Mouse (Mus musculus): ENCODE measurements around the gene Fbln2. TPM values are rescaled to one million over a fixed set of nuclear protein-coding genes. Genes with fewer than 3 reads are reported as not detected.

Gene Fbln2
- polyA plus RNA-seq, 1 experiment from 2014 or later, result 6.2 TPM

DNA sequence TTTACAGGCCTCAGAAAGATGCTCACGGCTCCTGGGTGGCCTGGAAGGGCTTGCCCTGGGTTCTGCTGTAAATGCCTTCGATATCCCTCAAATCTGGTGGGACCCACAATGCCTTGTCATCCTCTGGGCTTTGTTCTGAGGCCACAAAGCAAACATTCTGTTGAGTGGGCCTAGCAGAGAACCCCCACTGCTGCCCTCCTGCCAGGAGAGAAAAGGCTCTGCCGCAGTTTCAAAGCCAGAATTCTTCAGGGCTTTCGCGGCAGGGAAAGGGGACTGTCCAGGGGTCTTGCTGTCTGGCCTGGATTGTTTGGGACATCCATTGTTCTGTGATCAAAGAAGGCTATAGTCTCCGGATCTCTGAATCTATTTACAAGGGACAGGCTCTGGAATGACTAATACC lies 33.1 kb downstream of the Fbln2 start:
- no peak overlapping the region for H3K4me2 ChIP-seq
- 0 out of 2 replicates have a peak, but pooled peaks cover 7% of the 10 kb centered on the region for H3K27me3 ChIP-seq
- 44% methylated on average over 6 of the region's 6 CpGs for WGBS (ENCODE audit: insufficient replicate concordance)
- ATAC-seq (ENCODE audit: insufficient read depth), result no peak
- no peak overlapping the region for H3K4me3 ChIP-seq (replicated peaks)
- H3K27ac ChIP-seq (replicated peaks), result no peak overlapping the region
- no peak overlapping the region for H3K9ac ChIP-seq
- no peaks in the 10 kb centered on the region for H3K36me3 ChIP-seq (replicated peaks)
- no peaks in the 10 kb centered on the region for H3K4me1 ChIP-seq (replicated peaks)
- no peaks in the 10 kb centered on the region for H3K9me3 ChIP-seq (replicated peaks)

DNA sequence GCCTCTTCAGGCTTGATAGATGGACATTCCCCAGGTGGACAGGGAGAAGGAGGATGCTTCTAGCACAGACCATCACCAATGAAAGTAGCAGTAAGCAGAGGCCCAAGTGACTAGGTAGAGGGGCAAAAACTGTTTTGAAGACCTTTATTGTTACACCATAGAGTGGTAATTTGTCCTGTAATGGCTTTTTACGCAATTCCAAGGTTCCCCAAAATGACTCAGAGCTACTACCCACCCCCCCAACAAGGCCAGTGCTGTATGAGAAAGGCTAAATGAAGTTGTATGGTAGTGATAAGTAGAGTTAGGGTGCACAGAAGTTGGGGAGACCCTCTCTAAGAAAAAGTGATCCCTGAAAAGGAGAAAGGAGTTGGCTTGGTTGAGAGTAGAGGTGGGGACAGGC lies 35.1 kb downstream of the Fbln2 start:
- H3K36me3 ChIP-seq (replicated peaks), result no peaks in the 10 kb centered on the region
- 59% methylated on average over 1 of the region's 1 CpGs for WGBS (ENCODE audit: insufficient replicate concordance)
- H3K4me3 ChIP-seq (replicated peaks), result no peak overlapping the region
- H3K27ac ChIP-seq (replicated peaks), result no peak overlapping the region
- ATAC-seq (ENCODE audit: insufficient read depth), result no peak
- no peaks in the 10 kb centered on the region for H3K9me3 ChIP-seq (replicated peaks)
- H3K4me1 ChIP-seq (replicated peaks), result no peaks in the 10 kb centered on the region
- H3K9ac ChIP-seq, result no peak overlapping the region
- H3K27me3 ChIP-seq, result 0 out of 2 replicates have a peak, but pooled peaks cover 7% of the 10 kb centered on the region
- H3K4me2 ChIP-seq, result no peak overlapping the region

DNA sequence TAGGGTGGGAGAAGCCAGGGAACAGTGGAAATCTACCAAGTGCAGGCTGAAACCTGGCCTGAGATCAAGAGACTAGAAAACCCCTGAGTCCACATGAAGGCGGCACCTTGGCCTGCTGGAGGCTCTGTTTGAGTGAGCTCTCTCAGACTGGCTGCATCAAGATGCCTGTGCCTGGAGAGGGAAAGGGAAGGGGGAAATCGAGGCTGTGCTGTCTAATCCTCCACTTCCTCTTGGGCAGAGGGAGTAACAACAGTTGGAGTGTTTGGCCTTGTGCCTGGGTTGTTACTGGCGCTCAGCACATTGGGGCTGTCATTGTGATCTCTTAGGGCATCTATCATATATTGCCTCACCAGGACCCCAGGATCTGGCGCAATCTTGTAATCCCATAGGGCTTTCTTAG lies 36.4 kb downstream of the Fbln2 start:
- no peak for ATAC-seq (ENCODE audit: insufficient read depth)
- Histone ChIP-seq H3K4me1 (replicated peaks) (no peaks in the 10 kb centered on the region), H3K36me3 (replicated peaks) (no peaks in the 10 kb centered on the region), H3K9me3 (replicated peaks) (no peaks in the 10 kb centered on the region), H3K4me2 (no peak overlapping the region), H3K27me3 (peaks cover 4% of the 10 kb centered on the region; the same call in 1 of the 2 replicates), H3K9ac (no peak overlapping the region), H3K27ac (replicated peaks) (no peak overlapping the region), H3K4me3 (replicated peaks) (no peak overlapping the region)
- whole genome bisulfite sequencing (ENCODE audit: insufficient replicate concordance), result 49% methylated on average over 4 of the region's 4 CpGs

DNA sequence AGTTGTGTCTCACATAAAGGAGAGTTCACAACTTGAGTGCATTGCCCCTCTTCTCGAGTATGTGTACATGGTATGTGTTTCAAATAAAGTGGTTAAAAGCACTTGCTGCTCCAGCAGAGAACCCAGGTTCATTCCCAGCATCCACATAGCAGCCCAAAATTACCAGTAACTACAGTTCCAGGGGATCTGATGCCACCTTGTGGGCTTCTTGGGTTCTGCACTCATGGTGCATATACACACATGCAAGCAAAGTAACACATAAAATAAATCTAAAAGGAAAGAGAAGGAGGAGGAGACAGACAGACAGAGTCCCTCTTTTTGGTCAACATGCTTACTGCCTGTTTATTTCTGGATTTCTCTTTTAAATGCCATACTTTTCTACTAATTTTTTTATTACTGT lies 37.5 kb downstream of the Fbln2 start:
- no peak overlapping the region for H3K9ac ChIP-seq
- H3K4me3 ChIP-seq (replicated peaks), result no peak overlapping the region
- H3K4me1 ChIP-seq (replicated peaks), result no peaks in the 10 kb centered on the region
- H3K9me3 ChIP-seq (replicated peaks), result no peaks in the 10 kb centered on the region
- H3K27ac ChIP-seq (replicated peaks), result no peak overlapping the region
- H3K36me3 ChIP-seq (replicated peaks), result no peaks in the 10 kb centered on the region
- peaks cover 4% of the 10 kb centered on the region; the same call in 1 of the 2 replicates for H3K27me3 ChIP-seq
- ATAC-seq (ENCODE audit: insufficient read depth), result no peak
- H3K4me2 ChIP-seq, result no peak overlapping the region
- 55% methylated on average over 1 of the region's 1 CpGs for WGBS (ENCODE audit: insufficient replicate concordance)

DNA sequence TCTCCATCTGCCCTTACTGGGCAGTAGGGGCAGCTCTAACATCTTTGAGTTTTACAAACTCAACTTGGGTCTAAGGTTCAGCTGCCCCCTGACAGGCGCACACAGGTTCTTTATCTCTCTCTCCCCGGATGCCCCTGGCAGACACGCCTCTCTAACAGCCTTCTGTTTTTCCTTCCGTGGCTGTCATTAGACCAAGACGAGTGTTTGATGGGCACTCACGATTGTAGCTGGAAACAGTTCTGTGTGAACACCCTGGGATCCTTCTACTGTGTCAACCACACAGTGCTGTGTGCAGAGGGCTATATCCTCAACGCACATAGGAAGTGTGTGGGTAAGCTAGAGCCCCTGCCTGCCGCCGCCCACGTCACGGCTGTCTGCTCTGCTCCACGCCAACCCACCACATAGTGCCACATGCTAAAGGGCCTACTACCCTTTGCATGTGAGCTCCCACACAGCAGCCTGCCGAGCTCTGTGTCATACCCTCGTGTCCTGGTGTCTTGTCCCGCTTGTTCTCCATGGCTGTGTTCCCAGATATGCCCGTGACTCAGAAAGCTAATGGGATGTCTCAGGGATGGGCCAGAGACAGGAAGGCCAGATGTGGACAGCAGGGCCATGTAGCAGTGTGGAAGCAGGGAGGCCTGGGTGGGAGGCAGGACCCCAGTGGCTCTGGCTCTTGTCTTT lies 47.3 kb downstream of the Fbln2 start:
- Histone ChIP-seq H3K36me3 (replicated peaks) (no peaks in the 10 kb centered on the region), H3K4me2 (no peak overlapping the region), H3K9ac (no peak overlapping the region), H3K4me1 (replicated peaks) (no peaks in the 10 kb centered on the region), H3K27ac (replicated peaks) (no peak overlapping the region), H3K27me3 (no peaks in the 10 kb centered on the region), H3K4me3 (replicated peaks) (no peak overlapping the region), H3K9me3 (replicated peaks) (no peaks in the 10 kb centered on the region)
- 55% methylated on average over 16 of the region's 16 CpGs for WGBS (ENCODE audit: insufficient replicate concordance)
- ATAC-seq (ENCODE audit: insufficient read depth), result no peak

DNA sequence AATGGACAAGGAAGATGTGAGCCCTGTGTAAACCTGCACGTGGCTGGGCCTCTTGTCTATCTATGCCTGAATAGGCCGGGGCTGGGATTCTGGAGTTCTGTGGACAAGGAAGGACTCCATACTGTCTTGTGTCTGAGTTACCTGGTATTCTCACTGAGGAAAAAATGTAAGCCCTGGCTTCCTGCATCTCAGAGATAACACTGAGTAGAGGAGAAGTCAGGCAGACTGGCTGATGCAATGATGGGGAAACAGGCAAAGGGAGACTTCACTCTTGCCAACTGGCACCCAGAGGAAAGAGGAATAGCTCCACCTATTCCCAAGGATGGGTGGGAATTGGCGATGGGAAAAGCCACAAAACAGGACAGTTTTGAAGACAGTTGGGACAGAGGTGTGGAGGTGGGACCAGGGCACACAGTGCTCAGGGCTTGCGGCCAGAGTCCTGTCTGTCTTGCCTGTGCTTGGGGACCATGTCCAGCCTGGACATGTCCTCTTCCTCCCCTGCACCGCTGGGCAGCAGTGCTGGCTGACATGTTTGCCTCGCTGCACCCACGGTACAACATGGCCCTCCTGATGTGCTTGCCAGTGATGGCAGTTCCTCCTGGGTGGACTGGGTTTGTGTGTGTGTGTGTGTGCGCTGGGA lies 48.2 kb downstream of the Fbln2 start:
- no peaks in the 10 kb centered on the region for H3K36me3 ChIP-seq (replicated peaks)
- ATAC-seq (ENCODE audit: insufficient read depth), result no peak
- H3K27ac ChIP-seq (replicated peaks), result no peak overlapping the region
- H3K4me2 ChIP-seq, result no peak overlapping the region
- no peaks in the 10 kb centered on the region for H3K4me1 ChIP-seq (replicated peaks)
- H3K4me3 ChIP-seq (replicated peaks), result no peak overlapping the region
- no peaks in the 10 kb centered on the region for H3K9me3 ChIP-seq (replicated peaks)
- H3K27me3 ChIP-seq, result no peaks in the 10 kb centered on the region
- 52% methylated on average over 8 of the region's 8 CpGs for WGBS (ENCODE audit: insufficient replicate concordance)
- H3K9ac ChIP-seq, result no peak overlapping the region

DNA sequence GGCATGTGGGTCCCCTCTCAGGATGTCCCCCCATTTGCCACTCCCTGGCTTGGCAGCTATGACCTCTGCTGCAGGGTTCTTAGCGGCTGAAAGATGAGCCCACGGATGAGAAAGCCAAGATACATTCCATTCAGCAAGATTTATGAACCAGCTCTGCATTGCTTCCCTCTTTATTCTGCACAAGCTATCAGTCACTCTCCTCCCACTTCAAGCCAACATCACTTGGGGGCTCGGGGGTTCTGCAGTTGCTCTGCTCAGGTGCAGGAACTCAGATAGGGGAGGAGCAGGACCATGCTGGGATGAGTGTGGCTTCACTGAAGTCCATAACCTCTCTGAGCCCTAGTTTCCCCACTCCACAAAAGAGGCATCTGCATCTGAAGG lies 48.7 kb downstream of the Fbln2 start:
- H3K36me3 ChIP-seq (replicated peaks), result no peaks in the 10 kb centered on the region
- no peak overlapping the region for H3K27ac ChIP-seq (replicated peaks)
- H3K4me3 ChIP-seq (replicated peaks), result no peak overlapping the region
- no peak for ATAC-seq (ENCODE audit: insufficient read depth)
- H3K9ac ChIP-seq, result no peak overlapping the region
- no peaks in the 10 kb centered on the region for H3K9me3 ChIP-seq (replicated peaks)
- no peaks in the 10 kb centered on the region for H3K4me1 ChIP-seq (replicated peaks)
- WGBS (ENCODE audit: insufficient replicate concordance), result 39% methylated on average over 3 of the region's 3 CpGs
- H3K27me3 ChIP-seq, result no peaks in the 10 kb centered on the region
- H3K4me2 ChIP-seq, result no peak overlapping the region

DNA sequence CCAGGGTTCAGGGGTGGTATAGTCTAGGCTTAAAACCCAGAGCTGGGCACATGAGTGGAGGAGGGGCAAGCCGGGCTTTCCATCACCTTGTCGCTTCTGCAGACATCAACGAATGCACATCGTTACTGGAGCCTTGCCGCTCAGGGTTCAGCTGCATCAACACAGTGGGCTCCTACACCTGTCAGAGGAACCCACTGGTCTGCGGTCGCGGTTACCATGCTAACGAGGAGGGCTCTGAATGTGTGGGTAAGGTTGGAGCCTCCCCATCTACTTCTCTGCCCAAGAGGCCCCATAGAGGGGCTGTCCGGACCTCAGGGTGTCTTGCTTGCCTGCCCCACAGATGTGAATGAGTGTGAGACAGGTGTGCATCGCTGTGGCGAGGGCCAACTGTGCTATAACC lies 53.4 kb downstream of the Fbln2 start:
- Histone ChIP-seq H3K27ac (replicated peaks) (no peak overlapping the region), H3K36me3 (replicated peaks) (no peaks in the 10 kb centered on the region), H3K4me2 (no peak overlapping the region), H3K4me3 (replicated peaks) (no peak overlapping the region), H3K9ac (no peak overlapping the region), H3K9me3 (replicated peaks) (no peaks in the 10 kb centered on the region), H3K27me3 (no peaks in the 10 kb centered on the region; the same call in 1 of the 2 replicates), H3K4me1 (replicated peaks) (no peaks in the 10 kb centered on the region)
- no peak for ATAC-seq (ENCODE audit: insufficient read depth)
- 60% methylated on average over 12 of the region's 12 CpGs for WGBS (ENCODE audit: insufficient replicate concordance)

DNA sequence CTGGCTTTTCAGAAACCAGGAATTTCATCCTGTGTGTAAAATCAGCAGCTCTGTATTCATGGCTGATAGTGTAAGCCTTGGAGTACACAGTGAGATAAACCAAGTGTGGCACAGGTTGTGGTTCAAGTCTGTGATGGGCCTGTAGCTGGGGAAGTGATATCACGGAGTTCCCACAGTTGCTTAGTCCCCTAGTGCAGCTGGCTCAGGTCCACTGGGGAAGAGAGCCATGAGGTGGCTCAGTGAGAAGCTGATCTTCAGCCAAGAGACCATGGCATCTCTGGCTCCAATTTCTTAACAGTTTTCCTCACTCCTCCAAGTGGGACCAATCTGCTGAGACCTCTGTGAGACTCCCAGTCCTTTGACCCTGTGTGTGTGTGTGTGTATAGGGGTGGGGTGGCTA lies 54.4 kb downstream of the Fbln2 start:
- H3K4me3 ChIP-seq (replicated peaks), result no peak overlapping the region
- 43% methylated on average over 1 of the region's 1 CpGs for WGBS (ENCODE audit: insufficient replicate concordance)
- H3K27ac ChIP-seq (replicated peaks), result no peak overlapping the region

DNA sequence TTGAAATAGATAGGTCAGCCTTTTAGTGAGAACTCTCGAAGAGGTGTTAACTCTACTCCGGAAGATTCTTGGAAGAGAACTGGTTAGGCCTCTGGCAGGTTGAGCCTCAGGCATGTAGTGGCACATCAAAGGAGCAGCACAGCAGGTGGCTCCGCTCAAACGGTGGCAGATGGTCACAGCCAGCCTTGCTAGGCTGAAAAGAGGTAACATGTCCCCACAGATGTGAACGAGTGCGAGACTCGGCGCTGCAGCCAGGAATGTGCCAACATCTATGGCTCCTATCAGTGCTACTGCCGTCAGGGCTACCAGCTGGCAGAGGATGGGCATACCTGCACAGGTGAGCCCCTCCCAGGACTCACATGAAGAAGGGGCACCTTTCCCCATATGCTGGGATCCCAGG lies 56.1 kb downstream of the Fbln2 start:
- no peak overlapping the region for H3K27ac ChIP-seq (replicated peaks)
- H3K9me3 ChIP-seq (replicated peaks), result no peaks in the 10 kb centered on the region
- H3K4me2 ChIP-seq, result no peak overlapping the region
- H3K4me1 ChIP-seq (replicated peaks), result no peaks in the 10 kb centered on the region
- WGBS (ENCODE audit: insufficient replicate concordance), result 36% methylated on average over 9 of the region's 9 CpGs
- H3K27me3 ChIP-seq, result no peaks in the 10 kb centered on the region; the same call in 1 of the 2 replicates
- no peak overlapping the region for H3K9ac ChIP-seq
- H3K4me3 ChIP-seq (replicated peaks), result no peak overlapping the region
- no peak for ATAC-seq (ENCODE audit: insufficient read depth)
- H3K36me3 ChIP-seq (replicated peaks), result no peaks in the 10 kb centered on the region

More for the DNA sequence above, 54.4 kb downstream of the Fbln2 start:
- Histone ChIP-seq H3K4me1 (replicated peaks) (no peaks in the 10 kb centered on the region), H3K36me3 (replicated peaks) (no peaks in the 10 kb centered on the region), H3K27me3 (no peaks in the 10 kb centered on the region; the same call in 1 of the 2 replicates), H3K4me2 (no peak overlapping the region), H3K9ac (no peak overlapping the region), H3K9me3 (replicated peaks) (no peaks in the 10 kb centered on the region)
- ATAC-seq (ENCODE audit: insufficient read depth), result no peak

DNA sequence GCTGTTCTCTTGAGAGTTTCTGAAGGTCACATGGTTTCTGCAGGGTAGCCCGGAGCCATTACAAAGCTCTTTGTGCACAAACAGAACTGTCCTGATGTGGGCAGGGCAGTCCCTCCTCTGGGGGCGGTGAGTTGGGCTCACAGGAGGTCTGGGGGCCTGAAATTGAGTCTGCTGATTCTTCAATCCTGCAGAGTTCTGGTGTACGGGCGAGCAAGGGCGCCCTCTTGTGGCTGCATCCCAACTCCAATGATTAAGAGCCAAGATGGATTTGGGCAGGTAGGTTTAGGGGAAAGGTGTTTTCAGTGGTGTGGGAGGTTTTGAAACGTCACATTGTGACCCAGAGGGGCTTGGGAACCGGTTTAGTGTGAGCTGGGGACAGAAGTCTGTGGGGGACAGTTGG lies 65.3 kb downstream of the Fbln2 start:
- no peaks in the 10 kb centered on the region for H3K9me3 ChIP-seq (replicated peaks)
- 2% methylated on average over 7 of the region's 7 CpGs for WGBS (ENCODE audit: insufficient replicate concordance)
- H3K4me2 ChIP-seq, result no peak overlapping the region
- no peak overlapping the region for H3K9ac ChIP-seq
- no peak overlapping the region for H3K4me3 ChIP-seq (replicated peaks)
- H3K4me1 ChIP-seq (replicated peaks), result no peaks in the 10 kb centered on the region
- H3K27ac ChIP-seq (replicated peaks), result no peak overlapping the region
- ATAC-seq (ENCODE audit: insufficient read depth), result no peak
- no peaks in the 10 kb centered on the region for H3K36me3 ChIP-seq (replicated peaks)
- H3K27me3 ChIP-seq, result peaks cover 32% of the 10 kb centered on the region

DNA sequence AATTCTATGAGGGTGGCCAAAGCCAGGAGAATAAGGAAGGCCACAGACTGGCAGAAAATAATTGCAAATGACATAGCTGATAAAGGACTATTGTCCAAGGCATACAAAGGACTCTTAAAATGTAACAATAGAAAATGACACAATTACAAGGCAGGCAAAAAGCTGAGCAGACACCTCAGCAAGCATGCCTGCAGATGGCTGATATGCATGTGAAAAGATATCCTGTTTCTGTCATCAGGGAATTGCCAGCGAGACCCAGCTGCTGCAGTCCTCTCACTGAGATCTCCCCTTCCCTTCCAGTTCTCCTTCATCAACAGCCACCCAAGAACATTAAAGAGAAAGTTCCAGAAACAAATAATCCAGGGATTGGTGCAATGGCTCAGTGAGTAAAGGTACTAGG lies 66.0 kb downstream of the Fbln2 start:
- Histone ChIP-seq H3K4me3 (replicated peaks) (no peak overlapping the region), H3K9ac (no peak overlapping the region), H3K27ac (replicated peaks) (no peak overlapping the region), H3K4me2 (no peak overlapping the region), H3K36me3 (replicated peaks) (no peaks in the 10 kb centered on the region), H3K9me3 (replicated peaks) (no peaks in the 10 kb centered on the region), H3K4me1 (replicated peaks) (no peaks in the 10 kb centered on the region), H3K27me3 (peaks cover 39% of the 10 kb centered on the region)
- 36% methylated on average over 1 of the region's 1 CpGs for WGBS (ENCODE audit: insufficient replicate concordance)
- ATAC-seq (ENCODE audit: insufficient read depth), result no peak
